Mouse (Mus musculus): ENCODE data around the gene Rpl3.

The Rpl3 gene

GRCm38 (mm10) chr15:80088637-80089036, 3.0 kb downstream of the Rpl3 start:
- peak; percentile 81 for DNase-seq (ENCODE audit: low read depth, low spot score)

GRCm38 (mm10) chr15:80087406-80088012, 4.2 kb downstream of the Rpl3 start:
- no peak for DNase-seq (ENCODE audit: low read depth, low spot score)

DNA sequence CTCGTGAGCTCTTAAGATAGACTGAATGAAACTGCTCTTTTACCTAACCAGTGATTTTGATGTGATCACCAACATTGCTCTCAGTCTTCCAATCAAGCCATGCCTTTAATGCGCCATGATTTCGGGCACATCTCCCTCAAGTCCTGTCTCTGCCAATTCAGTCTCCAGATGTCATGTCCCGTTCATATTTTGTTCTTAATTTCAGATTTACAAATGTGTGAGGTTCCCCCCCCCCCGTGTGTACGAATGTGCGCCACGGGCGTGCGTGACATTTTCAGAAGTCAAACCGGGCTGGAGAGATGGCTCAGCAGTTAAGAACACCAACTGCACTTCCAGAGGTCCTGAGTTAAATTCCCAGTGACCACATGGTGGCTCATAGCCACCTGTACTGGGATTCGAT, 7.9 kb downstream of the Rpl3 start:
- DNase-seq (ENCODE audit: low read depth, low spot score) = no peak

DNA sequence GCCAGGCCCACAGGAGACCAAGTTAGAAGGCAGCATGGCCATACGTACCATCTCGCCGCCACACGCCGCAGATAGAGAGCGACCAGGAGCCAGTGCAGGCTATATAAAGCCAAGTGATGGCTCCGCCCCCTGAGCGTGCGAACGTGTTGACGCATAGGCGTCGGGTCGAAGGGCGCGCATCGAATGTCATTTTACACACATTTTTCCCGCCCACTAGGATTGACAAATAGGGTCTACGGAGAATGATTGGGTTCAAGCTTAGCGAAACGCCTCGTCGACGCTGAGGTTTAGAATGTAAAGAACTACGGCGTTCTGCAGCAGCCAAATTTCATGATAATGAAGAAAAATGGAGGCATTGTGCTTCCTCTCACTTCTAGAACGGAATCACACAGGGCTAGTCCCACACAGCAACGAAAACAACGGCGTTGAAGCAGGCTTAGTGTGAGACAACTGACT, 8.4 kb downstream of the Rpl3 start:
- DNase-seq (ENCODE audit: low read depth, low spot score) = peak; percentile 99

DNA sequence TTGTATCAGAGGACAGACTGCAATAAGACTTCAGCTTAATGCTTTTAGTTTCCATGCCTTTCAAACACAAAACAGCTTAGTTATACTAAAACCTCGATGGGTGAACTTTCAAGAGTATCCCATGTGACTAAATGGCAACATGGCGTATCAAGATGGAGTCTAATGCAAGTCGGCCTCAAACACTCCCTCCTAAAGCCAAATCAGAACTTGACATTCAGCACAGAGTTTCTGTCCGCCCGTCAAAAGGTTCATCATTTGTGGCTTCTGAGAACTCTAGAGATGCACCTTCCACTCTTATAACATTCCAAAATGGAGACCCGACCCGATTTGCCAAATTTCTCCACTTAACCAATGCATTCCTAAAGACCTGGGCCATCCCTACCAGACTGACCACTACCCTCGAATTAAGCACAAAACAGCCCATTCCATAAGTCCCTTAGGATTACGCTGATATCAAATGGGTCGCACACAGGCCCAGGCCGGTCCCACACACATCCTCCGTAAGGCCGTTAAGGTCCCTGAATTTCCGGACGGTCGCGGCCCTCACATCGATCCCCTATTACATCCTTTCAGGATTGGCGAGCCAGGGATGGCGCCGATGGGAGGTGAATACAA, 8.9 kb downstream of the Rpl3 start:
- DNase-seq (ENCODE audit: low read depth, low spot score) = no peak

GRCm38 (mm10) chr15:80081801-80082546, 9.7 kb downstream of the Rpl3 start:
- no peak for DNase-seq (ENCODE audit: low read depth, low spot score)

DNA sequence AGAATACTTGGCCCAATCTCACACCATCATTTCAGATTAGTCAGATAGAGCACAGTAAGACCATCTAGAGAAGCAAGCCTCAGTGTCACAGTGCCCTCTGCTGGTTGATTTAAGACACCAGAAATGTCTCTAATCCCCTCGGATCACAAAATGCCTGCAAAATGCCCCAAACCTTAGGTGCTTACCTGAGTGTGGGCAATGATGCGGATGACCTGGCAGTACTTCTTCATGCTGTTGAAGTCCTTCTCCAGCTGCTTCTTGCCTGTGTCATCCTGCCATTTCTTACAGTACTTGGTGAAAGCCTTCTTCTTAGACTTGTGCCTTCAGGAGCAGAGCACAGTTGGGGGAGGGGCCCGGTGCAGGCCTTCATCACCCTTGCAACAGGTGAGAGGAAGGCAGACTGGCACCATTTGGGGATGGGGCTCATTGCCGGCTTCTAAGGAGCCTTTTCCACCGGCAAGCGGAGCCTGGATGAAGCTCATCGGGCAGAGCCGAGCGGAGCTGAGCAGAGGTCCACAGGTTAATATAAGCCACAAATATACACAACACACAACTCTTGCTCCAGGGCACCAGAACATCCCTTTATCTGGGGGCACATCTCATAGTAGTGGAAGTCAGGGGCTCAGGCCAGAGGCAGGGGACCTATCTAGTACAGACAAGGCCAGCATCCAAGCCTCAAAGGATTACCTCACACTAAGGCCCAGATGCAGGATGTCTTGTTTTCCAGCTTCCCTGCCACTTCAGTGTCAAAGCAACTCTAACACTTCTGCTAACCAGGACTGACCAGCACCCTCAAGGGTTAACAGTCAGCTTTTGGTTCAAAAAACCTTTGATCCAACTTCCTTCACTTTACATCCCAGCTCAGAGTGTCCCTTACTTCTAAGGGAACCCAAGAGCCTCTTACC, 10.7 kb downstream of the Rpl3 start:
- DNase-seq (ENCODE audit: low read depth, low spot score) = no peak

- no peak for DNase-seq (ENCODE audit: low read depth, low spot score)
Observed at GRCm38 (mm10) chr15:80079954-80080353, 11.7 kb downstream of the Rpl3 start.

GRCm38 (mm10) chr15:80079129-80079668, 12.5 kb downstream of the Rpl3 start:
- no peak for DNase-seq (ENCODE audit: low read depth, low spot score)

DNA sequence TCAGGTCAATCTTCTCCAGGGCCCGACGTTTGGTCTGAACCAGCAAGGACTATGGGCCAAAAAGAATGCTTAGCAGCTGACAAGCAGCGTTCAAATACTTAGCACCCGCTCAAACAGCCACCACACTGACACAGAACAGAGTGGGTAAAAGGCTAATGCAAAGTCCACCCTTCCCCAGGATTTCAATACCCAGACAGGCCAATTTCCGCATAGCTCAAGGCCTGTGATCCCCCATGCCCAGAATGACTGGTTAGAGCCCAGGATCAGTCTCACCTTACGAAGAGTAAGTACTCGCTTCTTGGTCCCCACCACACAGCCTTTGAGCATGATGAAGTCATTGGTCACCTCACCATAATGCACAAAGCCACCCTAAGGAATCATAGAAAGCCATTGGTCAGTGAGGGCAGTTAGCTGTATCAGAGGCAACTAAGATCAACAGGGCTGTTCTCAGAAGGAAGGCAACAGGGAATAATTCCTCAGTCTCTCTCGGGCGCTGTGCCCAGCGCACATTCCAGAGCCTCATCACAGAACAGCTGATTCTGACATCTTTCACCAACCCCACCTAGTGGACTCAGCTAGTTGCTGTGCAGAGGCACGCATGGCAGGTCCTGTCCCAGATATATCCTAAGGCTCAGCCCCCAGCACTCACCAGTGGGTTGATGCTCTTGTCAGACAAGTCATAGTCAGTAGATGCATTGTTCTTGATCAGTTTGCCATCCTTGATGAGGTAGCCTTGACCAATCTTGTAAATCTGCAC, 13.4 kb downstream of the Rpl3 start:
- DNase-seq (ENCODE audit: low read depth, low spot score) = no peak

DNA sequence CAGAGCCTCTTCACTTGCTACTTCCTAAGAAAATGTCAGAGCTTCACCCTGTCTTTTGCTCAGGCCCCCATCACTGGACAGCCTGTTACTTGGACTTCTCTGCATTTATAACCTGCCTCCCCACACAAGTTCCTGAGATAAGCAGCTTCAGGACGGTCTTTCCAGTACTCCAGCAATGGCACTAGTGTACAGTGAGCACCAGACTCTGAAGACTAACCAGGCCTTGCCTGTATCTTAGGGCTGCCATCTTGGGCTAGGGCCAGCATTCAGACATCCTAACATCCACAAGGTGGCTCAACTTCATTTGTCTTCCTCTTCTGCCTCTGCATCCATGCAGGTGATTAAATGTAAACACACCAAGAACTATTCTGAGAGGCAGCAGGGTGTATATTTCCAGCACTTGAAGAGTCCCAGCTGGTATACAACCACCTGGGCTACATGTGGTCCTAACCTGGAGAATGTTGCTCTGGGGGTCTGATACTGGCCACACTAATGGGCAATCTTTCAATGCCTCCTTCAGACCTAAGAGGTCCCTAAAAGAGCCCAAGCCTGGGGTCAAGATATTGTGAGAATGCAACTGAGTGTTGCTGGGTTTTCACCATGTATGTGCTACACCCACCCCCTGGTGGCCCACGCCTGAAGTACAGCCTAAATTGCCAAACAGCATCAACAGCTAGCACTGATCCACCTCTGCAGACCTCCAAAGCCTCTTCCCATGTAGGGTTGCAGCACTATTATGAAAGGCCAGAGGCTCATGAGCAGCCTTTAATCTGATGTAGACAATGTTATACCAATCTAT, 15.1 kb downstream of the Rpl3 start:
- peak; percentile 63 for DNase-seq (ENCODE audit: low read depth, low spot score)

GRCm38 (mm10) chr15:80075733-80076337, 15.8 kb downstream of the Rpl3 start:
- DNase-seq (ENCODE audit: low read depth, low spot score) = no peak

DNA sequence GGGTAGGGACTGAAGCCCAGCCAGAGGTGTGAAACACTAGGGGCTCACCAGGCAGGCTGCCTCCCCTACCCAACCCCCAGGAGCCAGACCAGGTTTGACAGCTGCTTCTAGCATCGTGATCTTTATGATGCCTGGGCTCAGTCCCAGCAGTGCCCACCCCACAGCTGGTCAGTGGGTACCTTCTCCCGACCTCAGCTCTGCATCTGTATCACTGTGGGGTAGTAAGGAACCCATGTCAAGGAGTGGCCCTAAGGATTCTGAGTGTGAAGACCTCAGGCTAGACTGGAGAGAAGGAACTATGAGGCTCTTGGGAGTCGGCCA, 16.3 kb downstream of the Rpl3 start:
- no peak for DNase-seq (ENCODE audit: low read depth, low spot score)

DNA sequence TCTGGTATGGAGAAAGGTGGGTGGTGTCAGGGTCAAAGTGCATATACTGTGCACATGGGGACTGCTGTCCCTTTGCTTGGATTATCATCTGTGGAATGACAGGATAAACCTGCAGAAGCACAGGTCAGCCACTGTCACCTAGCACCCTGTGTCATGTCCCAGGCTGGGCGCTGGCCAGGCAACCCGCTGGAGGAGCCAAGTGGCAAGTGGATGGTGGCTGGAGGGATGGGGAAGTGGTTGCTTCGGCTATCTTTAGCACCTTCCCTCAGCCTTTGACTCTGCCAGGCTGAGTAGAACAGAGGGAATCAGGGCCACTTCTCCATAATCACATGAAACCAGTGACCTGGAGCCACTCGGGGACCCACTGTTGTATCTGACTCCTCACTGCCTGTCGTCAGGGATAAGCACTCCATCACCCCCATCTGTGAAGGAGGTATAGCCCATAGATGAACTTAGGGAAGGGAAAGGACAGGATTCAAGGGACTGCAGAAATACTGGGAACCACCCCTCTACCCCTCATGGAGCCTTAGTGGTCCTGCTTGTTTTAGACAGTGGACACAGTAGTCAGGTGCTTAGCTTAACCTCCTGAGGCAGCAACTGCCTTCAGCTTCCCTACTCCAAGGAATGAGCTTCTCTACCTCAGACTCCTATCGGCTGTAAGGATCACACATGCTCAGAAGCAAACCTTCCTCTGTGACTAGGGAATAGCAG, 16.9 kb downstream of the Rpl3 start:
- DNase-seq (ENCODE audit: low read depth, low spot score) = peak; percentile 82

DNA sequence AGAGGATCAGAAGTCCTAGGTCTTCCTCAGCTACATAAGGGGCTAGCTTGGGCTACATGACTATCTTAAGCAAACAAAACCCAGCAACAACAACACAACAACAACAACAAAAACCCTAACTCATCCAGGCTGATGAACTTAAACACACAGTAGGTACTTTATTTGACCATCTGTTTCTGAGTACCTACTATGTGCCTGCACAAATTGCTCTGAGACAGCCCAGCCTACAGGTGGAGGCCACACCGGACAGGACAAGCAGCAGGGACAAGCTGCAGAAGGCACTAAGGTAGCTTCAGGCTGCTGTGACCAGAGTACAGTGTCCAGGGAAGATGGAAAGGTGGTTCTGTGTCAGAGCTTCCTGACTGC, 18.4 kb downstream of the Rpl3 start:
- DNase-seq (ENCODE audit: low read depth, low spot score) = no peak

DNA sequence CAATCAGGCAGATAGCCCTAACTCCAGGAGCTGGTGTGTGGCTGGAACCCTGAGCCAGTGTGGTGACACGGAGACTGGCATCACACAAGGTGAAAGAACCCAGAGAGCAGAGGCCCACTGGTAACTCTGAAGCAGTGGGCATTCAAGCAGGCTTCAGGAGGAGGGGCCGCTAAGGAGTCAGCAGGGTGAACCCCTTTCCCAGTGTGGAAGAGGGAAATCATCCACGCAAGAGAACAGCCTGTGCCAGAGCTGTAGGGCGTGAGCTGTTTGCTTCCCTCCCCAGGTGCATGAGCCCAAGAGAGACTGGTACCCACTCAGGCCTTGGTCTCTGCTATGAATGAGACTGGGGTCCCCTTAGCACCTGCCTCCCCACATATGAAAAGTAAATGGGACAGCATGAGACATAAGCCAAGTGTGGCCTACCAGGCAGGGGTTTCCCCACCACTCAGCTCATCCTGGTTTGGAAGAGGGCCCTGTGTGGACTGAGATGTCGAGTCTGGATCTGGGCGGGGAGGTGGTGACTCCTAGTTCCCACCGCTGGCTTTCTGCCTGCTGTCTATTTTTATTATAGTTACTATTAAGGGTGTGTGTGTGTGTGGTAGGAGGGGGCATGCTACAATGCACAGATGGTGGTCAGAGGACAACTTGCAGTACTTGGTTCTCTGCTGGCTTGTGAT, 19.0 kb downstream of the Rpl3 start:
- DNase-seq (ENCODE audit: low read depth, low spot score) = no peak

- DNase-seq (ENCODE audit: low read depth, low spot score) = no peak
Observed at GRCm38 (mm10) chr15:80071951-80072437, 19.7 kb downstream of the Rpl3 start.

DNA sequence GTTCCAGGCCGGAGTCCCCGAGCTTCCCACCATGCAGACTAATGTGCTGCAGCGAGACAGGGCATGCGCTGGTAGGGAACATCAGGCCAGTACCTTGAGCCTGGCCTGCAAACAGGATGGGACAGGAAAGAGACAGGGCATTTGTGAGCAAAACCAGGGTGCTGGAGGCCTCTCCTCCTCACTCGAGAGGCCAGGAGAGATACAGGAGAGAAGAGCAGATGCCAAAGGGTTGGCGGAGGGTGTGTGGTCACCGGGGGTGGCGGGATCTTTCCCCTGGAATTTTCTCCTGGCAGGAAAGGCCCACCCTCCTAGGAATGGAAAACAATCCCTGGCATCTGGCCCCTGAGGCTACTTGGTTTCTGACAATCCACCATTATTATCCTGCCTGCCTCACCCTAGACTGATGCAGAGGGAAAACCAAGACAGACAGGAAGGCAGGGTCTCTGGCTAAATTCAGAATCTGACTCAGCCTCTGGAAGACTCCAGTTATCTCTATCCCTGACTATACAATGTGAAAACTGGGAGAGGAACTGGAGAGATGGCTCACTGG, 21.5 kb downstream of the Rpl3 start:
- no peak for DNase-seq (ENCODE audit: low read depth, low spot score)

All from skeletal muscle tissue, adult 2 months (tissue).